In the genomic region with DNA sequence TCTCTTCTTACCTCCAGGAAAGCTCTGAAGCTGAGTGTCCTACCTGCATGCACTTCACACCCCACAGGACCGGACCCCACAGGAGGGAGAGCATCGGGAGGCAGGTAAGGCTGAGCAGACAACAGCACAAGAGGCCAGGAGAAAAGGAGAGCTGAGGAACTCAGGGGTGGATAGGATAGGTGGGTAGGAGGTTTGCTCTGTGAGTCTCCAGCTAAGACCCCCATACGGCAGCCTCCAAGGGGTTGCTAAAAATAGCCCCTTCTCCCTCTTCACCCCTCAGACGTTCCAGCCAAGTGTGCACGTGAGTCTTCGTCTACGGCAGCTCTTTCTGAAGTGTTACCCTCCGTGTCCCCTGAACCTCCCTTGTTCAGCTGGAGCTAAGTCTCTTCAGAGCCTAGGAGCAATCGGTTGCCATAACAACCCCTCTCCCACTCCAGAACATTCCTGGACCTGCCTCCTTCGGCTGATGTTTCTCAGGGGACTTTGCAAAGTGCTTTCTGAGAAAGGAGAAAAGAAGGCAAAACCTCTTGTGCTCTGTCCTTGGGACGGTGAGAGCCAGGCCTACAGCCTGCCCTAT, we compare ENCODE assay signal across 10 mouse cellular contexts.
DNase-seq lines count a peak whose midpoint lies in the region; ATAC-seq lines count a peak whose summit lies in the region.
"Had no signal": no experiment of that assay in that cellular context is flagged by ENCODE, and none has a peak within 500 bp of the region (broad histone marks: within the 10 kb centered on the region; RNA-seq: fewer than 3 reads in every experiment).

No protein-coding gene starts in this region.

- WGBS in hindbrain, embryonic 11.5 days: 51% methylated on average over 11 of the region's 11 CpGs
- 28% methylated on average over 11 of the region's 11 CpGs for WGBS in midbrain, embryonic 14.5 days

- H3K4me1 ChIP-seq in hindbrain, embryonic 11.5 days (replicated peaks; ENCODE audit: control insufficient read depth, insufficient read depth, low read length): no peaks in the 10 kb centered on the region
- H3K4me1 ChIP-seq in midbrain, embryonic 14.5 days (ENCODE audit: control insufficient read depth, insufficient read depth, low read length): peaks cover 11% of the 10 kb centered on the region

- no peaks in the 10 kb centered on the region for H3K36me3 ChIP-seq in hindbrain, embryonic 11.5 days (ENCODE audit: control insufficient read depth, insufficient read depth, low read length)
- no peaks in the 10 kb centered on the region for H3K36me3 ChIP-seq in midbrain, embryonic 14.5 days (ENCODE audit: control insufficient read depth, insufficient read depth, low read length)
- H3K36me3 ChIP-seq: embryonic facial prominence, embryonic 13.5 days had no signal

- no peak overlapping the region for H3K4me3 ChIP-seq in hindbrain, embryonic 11.5 days (ENCODE audit: low read depth, low read length)
- no peak overlapping the region for H3K4me3 ChIP-seq in midbrain, embryonic 14.5 days (replicated peaks; ENCODE audit: low read depth, low read length)
- H3K4me3 ChIP-seq: embryonic facial prominence, embryonic 13.5 days had no signal

- H3K9me3 ChIP-seq in hindbrain, embryonic 11.5 days (ENCODE audit: control insufficient read depth, low read length): no peaks in the 10 kb centered on the region
- no peaks in the 10 kb centered on the region for H3K9me3 ChIP-seq in midbrain, embryonic 14.5 days (ENCODE audit: control insufficient read depth, low read length)
- H3K9me3 ChIP-seq: embryonic facial prominence, embryonic 13.5 days had no signal

- ATAC-seq in hindbrain, embryonic 11.5 days (ENCODE audit: low FRiP score): no peak
- ATAC-seq in midbrain, embryonic 14.5 days (ENCODE audit: low FRiP score, low TSS enrichment): no peak
- no peak for ATAC-seq in inflammation-experienced regulatory T-cells, adult 6 months

- no peak overlapping the region for H3K27ac ChIP-seq in hindbrain, embryonic 11.5 days (ENCODE audit: low read depth, low read length)
- H3K27ac ChIP-seq in midbrain, embryonic 14.5 days (replicated peaks; ENCODE audit: low read depth, low read length): no peak overlapping the region
- H3K27ac ChIP-seq: embryonic facial prominence, embryonic 13.5 days had no signal

- H3K27me3 ChIP-seq in hindbrain, embryonic 11.5 days (ENCODE audit: control insufficient read depth, insufficient read depth, low read length): no peaks in the 10 kb centered on the region
- H3K27me3 ChIP-seq in midbrain, embryonic 14.5 days (ENCODE audit: control insufficient read depth, insufficient read depth, low read length): no peaks in the 10 kb centered on the region
- H3K27me3 ChIP-seq: embryonic facial prominence, embryonic 13.5 days had no signal

- DNase-seq in right cerebral cortex, adult 18-20 months: peak; percentile 31
- DNase-seq in right cerebral cortex, postnatal 14 days: no peak
- peak; percentile 17 for DNase-seq in hindbrain, embryonic 11.5 days (ENCODE audit: low spot score)
- DNase-seq in midbrain, embryonic 14.5 days: peak; percentile 78
- DNase-seq in telencephalon, adult 2 months (ENCODE audit: low read depth, low spot score): peak; percentile 67
- no peak for DNase-seq in adipocyte (ENCODE audit: low spot score)
- no peak for DNase-seq in natural killer cell, adult 2 months (ENCODE audit: low spot score in 2 of 2)
- DNase-seq: thymus, postnatal 25 days had no signal

- no peak overlapping the region for H3K9ac ChIP-seq in hindbrain, embryonic 11.5 days (ENCODE audit: low read depth, low read length)
- no peak overlapping the region for H3K9ac ChIP-seq in midbrain, embryonic 14.5 days (replicated peaks; ENCODE audit: low read length)
- H3K9ac ChIP-seq: embryonic facial prominence, embryonic 13.5 days had no signal

- no peak overlapping the region for H3K4me2 ChIP-seq in hindbrain, embryonic 11.5 days (replicated peaks; ENCODE audit: low read depth, low read length)
- no peak overlapping the region for H3K4me2 ChIP-seq in midbrain, embryonic 14.5 days (ENCODE audit: low read length)
- H3K4me2 ChIP-seq: embryonic facial prominence, embryonic 13.5 days had no signal

Comparison
In these comparisons a context has a peak if more than half of its experiments do, and no peak if none do; other contexts are left out.
1. DNase-seq: peak in right cerebral cortex, adult 18-20 months (single experiment), hindbrain, embryonic 11.5 days (single experiment), midbrain, embryonic 14.5 days (single experiment) and telencephalon, adult 2 months (single experiment); none in right cerebral cortex, postnatal 14 days (single experiment), adipocyte (single experiment) and natural killer cell, adult 2 months (0 of 2).